Mouse (Mus musculus) CD4-positive, CD25-positive, alpha-beta regulatory T cell, adult 2 months (primary cell): ENCODE results near the gene Ugt2a3.
"Not testable (repeated sequence)": the region's sequence is repeated elsewhere in the genome, so short reads cannot be mapped to it uniquely, and the experiment has no call there.

Experiments
- DNase-seq: peaks from one replicate; pipeline ENCODE4 v3.0.0-alpha.2; 2012; ENCODE audit warnings: low read depth, low spot score

Gene Ugt2a3

DNA sequence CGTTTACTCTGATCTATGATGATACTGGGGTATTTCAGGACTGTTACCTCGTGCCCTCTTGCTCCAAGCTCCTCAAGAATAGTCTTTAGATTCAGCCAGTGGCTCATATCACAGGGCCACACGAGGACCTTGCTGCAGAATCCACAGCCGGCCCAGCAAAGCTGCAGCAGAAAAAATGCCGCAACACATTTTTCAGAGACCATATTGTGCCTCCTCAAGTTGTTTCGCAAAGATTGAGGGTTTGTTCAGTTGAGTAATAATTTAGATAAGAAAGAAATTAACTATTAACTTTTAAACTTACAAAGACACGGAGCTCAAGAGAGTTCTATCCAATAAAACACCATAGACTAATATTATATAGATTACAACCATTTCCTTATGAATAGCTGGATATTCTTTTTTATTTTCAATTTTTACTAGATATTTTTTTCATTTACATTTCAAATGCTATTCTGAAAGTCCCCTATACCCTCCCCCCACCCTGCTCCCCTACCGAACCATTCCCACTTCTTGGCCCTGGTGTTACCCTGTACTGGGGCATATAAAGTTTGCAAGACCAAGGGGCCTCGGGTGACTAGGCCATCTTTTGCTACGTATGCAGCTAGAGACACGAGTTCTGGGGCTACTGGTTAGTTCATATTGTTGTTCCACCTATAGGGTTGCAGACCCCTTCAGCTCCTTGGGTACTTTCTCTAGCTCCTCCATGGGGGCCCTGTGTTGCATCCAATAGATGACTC lies at the start of gene Ugt2a3:
Ugt2a3 (minus strand) TSS at position 235 of the 737 bp plus-strand sequence.
- no peak for DNase-seq

DNA sequence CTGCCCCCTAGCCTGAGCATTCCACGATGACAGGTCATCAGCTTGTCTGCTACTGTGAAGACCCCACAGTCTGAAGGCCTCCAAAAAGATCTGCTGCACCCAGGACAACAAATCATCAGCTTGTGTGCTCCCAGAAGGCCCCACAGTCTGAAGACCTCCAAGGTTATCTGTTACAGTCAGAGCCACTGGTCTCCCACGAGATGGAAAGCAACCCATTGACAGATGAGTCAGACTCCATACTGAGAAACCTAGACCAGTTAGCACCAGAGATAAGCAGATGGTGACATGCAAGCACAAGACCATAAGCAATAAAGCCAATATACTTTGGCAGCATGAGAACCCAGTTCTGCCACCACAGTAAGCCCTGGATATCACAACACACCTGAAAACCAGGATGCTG lies 43.2 kb upstream of the Ugt2a3 start:
- no peak for DNase-seq

DNA sequence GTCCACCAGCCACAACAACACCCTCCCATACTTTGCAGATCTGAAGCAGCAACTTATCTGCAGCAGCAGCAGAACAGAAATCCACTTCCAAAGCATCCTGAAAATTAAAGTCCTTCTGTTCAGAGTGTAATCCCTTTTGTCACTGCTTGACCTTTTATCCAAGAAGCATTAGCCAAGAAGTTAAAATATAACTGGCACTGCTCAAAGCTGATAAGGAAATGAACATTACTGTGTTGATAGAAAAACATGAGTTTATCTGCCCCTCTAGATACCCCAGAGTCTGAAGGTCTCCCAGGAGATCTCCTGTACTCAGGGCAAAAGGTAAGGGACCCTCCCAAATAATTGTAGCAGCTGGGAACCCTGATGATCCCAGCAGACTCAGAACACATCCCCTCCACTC lies 42.8 kb upstream of the Ugt2a3 start:
- DNase-seq, result no peak

DNA sequence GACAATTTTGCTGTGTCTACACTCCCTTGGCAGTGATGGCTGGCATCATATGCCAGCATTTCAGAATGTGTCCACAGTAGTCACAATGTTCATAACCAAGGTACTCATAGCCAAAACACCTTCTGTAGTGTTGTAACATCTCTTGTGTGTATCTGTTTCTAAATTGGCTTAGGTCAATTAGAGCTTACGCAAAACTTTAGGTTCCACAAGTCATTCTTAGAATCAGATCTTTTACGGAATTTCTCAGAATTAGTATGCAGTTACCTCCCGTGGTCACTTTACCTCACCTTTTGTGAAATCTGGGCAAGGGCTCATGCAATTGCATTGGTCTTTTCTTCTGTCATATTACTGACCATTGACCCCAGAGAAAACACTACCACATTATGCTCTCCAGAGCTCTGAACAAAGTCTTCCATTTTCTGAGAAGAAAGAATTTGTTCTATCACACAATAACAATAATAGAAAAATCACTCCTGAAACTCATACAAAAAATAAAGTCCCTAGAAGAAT lies 38.9 kb upstream of the Ugt2a3 start:
- DNase-seq, result no peak

DNA sequence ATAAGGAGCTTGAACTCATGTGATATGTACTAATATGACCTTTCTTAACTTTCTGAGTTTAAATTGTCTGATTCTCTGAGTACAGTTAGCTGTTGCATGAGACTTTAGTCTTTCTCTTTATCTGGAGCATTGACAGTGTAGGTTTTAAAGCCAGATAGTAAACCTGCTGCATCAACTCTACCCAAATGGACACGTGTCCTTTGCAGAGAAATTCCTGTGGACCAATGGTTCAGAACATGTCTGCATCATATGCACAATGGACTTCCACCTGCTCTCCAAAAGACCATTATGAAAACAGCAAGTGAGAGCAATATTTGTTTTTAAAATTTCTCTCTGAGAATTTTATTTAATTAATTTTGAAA lies 36.5 kb upstream of the Ugt2a3 start:
- no peak for DNase-seq

DNA sequence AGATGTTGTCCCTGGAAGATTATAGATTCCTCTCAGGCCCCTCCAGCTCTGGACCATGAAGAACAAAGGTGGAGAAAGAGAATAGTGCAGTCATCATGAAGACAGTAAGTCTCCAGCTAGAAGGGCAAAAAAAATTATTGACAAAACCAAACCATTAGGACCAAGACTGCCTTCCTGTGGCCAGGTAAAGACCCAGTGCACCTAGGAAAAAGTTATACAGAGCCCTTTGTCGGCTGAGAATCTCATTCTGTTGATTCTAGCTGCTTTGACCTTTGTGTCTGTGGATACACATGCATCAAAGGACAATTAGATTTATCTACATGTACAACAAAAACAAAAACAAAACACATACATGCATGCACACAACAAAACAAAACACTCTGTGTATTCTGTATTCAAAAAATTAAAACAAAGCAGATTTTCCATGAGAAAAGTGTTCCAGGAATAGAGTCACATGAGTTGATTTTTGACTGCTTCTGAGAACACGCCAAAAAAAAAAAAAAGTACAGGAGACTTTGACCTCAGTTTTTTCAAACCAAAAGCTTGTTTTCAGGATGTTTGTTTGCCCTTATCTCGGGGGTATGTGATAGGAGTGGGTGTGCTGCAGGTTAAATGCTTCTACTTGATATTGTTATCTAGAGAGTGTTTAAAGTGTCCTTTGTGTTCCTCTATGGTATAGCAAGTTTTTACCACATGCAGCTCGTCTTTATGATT lies 36.0 kb upstream of the Ugt2a3 start:
- not testable (repeated sequence) for DNase-seq

DNA sequence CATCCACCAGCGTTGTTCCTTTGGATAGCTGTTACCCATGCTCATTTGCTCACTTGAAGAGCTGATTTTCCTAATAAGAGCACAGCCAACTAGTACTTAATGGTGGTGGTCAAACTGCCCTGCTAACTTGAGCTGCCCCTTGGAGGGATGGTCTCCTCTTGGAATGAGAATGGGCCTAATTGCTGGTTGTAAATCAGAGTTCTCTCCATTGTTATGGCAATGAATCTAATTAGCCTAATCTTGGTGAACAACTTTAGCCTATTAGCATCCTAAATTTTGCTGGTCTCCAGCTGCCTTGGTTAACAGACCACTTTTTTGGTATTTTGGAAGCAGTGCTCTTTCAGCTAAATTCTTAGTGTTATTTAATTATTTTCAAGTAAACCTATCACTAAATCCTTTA lies 13.4 kb upstream of the Ugt2a3 start:
- DNase-seq, result no peak

DNA sequence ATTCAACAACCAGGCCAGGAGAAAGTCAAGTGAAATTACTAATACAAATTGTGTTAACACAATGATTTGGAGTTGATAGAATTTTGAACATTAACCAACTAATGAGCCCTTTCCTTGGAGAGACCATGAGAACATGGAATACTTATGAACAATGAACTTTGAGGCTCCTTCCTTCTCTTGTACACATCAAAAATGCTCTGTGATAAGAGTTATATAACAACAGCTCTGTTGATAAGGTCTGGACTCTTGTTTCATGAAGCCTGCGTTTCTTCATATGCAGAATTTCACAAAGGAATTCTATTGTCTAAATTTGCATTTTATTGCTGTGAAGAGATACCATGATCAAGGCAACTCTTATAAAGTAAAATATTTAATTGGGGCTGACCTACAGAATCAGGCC lies 12.2 kb upstream of the Ugt2a3 start:
- DNase-seq, result not testable (repeated sequence)

DNA sequence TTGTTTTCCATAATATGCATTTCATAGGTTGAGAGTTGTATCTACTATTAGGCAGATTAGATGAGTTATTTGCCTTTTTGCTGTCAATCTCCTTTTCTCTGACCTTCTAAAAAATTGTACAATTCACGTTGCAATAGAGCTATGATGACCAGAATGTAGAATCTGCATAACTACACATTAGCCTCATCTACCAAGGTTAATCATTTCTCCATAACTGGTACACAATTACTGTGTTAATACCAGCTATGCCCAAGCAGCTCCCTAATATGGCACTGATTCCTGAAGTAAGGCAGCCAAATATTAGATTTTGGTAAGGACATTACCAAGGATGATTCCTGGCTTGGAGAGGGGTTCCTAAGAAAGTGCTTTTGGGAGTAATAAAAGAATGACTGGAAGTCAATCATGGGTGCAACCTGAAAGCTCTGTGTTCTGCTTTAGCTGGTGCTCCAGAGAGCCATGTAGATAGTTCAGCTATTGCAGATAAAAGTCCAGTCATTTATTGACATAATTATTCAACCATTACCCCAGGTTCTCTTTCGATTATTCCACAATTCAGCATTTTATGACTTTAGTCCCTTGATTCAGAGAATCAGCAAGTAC lies 10.6 kb upstream of the Ugt2a3 start:
- not testable (repeated sequence) for DNase-seq

DNA sequence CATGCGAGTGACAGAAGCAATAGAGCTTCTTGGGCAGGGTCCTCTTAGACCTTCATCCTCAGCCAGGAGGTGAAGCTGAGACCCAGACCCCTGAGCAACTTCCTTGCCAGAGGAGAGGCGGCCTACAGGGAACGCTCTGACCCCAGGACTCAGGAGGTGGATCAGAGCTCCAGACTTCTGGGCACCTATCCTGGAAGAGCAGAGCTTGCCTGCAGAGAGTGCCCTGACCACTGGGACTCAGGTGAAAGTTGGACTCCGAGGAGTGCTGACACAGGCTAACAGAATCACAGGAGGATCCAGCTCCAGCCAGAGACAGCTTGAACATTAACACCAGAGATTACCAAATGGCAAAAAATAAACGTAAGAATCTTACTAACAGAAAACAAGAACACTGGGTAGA lies 3.5 kb upstream of the Ugt2a3 start:
- no peak for DNase-seq

DNA sequence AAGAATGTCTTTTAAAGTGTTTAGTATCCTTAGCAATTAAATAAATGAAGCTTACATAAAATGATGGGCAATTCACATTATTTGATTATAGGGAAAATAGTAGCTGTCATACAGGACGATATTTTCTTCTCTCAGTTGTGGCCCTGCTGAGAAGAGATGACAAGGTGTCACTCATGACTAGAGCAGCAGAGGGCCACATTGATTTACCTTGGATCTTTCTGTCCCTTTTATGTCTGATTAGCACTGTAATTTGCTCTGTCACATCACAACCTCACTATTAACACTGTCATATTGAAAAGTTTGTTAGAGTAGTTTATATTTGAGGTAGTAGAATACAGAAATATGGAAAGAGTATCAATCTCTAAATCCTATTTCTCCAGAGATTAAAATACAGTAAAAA lies 1.8 kb downstream of the Ugt2a3 start:
- no peak for DNase-seq

DNA sequence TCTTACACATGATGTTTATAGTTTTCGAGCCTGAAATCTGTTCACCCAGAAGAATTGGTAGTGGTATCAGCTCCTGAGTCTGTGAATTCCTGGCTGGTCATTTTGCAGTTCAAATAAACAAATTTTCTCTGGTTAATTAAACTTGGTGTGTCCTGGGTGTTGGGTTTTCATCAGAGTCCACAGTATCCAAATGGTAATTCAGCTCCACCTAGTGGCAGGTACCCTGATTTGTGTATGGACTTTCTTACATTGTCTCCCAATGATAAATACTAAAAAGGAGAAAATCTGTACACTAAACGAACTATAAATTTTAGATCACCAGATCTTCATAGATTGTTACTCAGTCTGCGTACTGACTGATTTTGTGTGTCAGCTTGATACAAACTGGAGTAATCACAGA lies 3.4 kb downstream of the Ugt2a3 start:
- no peak for DNase-seq

DNA sequence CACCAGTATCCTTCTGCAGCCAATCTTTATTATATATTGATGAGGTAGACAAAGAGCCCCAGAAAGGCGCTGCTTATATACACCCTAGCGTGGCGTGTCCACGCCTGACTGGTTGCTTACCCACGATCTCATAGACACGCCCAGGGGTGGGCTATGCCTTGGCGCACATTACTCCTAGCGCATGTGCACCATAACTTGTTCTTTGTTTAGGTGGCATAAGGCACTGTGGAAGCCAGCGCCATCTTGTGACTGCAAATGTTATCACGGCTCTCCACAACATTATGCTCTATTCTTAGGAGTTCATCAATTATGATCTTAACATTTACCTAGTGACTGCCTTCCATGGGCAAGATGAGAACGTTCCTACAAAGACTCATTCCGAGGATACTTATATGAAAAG lies 25.6 kb downstream of the Ugt2a3 start:
- DNase-seq, result no peak

DNA sequence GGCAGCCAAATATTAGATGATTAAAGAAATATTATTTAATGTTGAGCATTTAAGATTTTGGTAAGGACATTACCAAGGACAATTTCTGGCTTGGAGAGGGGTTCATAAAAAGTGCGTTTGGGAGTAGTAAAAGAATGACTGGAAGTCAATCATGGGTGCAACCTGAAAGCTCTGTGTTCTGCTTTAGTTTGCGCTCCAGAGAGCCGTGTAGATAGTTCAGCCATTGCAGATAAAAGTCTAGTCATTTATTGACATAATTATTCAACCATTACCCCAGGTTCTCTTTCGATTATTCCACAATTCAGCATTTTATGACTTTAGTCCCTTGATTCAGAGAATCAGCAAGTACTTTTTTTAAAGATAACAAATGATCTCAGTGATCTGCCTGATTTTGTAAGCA lies 50.8 kb downstream of the Ugt2a3 start:
- DNase-seq, result not testable (repeated sequence)

DNA sequence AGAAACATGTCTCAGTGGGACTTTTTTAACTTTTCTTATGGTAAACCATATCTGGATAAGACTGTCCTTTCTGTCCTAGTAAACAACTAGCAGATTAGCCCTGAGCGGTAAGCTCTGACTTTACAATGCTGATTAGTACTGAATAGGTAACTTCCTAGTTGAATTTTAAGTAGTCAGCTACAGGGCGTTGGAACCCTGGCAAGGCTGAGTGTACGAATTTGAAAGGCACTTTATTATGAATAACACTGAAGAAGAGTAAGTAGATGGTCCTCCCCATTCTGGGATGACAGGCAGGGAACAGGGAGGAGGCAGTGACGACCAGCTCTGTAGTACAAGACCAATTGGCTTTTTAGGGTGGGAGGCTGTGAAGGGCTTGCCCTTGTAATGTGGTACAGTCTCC lies 61.0 kb downstream of the Ugt2a3 start:
- not testable (repeated sequence) for DNase-seq

DNA sequence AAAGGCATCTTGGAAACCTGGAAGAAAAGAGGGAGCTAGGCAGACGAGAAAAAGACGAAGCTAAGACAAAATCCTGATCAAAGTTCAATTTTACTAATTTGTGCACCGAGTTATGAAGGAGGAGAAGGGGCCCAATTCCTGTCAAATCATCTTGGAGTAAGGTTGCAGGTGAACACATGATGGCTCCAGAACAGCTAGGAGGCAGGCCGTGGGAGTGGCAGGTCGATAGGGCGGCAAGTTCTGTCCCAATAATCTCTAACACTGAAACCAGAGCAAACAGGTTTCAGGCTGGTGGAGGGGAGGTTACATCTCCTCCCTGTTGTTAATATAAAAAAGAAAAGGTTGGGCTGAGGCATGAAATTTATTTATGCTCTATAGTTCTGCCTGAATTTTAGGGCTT lies 61.4 kb downstream of the Ugt2a3 start:
- no peak for DNase-seq
